Mouse (Mus musculus): Measurements from ENCODE around the gene Taf6. TPM values are rescaled to one million over a fixed set of nuclear protein-coding genes. Genes with fewer than 3 reads are reported as not detected.

Gene Taf6
- polyA plus RNA-seq, 1 experiment from 2014 or later = 109 TPM

DNA sequence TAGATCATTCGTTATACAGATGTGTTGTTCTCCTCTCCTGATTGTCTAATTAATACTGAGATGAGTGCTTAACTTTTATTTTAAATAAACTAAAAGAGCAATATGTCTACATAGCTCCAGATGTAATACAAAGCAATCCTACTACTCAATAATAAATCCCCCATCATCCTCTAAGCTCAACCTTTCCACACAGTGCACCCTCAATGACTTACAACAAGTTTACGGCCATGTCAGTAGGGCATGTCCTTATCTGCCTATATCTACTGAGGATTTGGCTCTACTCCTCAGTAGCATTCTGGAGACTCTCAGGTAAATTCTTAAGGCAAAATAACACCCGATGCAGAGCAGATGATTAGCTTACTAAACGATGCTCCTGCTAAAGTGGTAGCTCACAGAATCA, 20.6 kb upstream of the Taf6 start:
- Histone ChIP-seq H3K27ac (no peak overlapping the region), H3K36me3 (no peaks in the 10 kb centered on the region), H3K4me1 (no peaks in the 10 kb centered on the region), H3K9ac (no peak overlapping the region), H3K4me3 (replicated peaks) (no peak overlapping the region), H3K4me2 (no peak overlapping the region), H3K9me3 (replicated peaks) (peaks cover 6% of the 10 kb centered on the region), H3K27me3 (no peaks in the 10 kb centered on the region)
- WGBS = 76% methylated on average over 4 of the region's 4 CpGs
- no peak for ATAC-seq (replicated peaks; ENCODE audit: low FRiP score)

DNA sequence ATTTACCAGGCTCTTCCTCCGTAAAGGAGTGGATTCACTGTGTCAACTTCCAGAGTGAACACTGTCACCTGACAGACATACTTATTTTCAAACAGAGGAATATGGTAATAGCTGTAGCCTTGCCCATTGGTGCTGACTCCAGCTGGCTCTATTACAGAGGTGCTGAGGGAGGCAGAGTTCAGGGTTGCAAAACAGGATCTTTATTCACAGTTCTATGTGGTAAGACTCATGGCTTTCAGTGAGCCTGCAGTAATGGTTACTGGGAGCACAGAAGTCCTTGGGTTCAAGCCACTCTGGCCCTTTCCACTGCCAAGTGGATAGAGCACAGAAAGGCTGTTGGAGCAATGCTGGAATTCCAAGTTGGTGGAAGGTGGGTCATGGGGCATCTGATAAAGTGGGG, 20.0 kb upstream of the Taf6 start:
- Histone ChIP-seq H3K27me3 (no peaks in the 10 kb centered on the region), H3K9ac (no peak overlapping the region), H3K4me3 (replicated peaks) (no peak overlapping the region), H3K9me3 (replicated peaks) (peaks cover 6% of the 10 kb centered on the region), H3K4me2 (no peak overlapping the region), H3K4me1 (no peaks in the 10 kb centered on the region), H3K36me3 (no peaks in the 10 kb centered on the region), H3K27ac (no peak overlapping the region)
- WGBS = 86% methylated on average over 1 of the region's 1 CpGs
- ATAC-seq (replicated peaks; ENCODE audit: low FRiP score) = no peak

- Histone ChIP-seq H3K4me1 (no peaks in the 10 kb centered on the region), H3K4me3 (replicated peaks) (no peak overlapping the region), H3K27me3 (no peaks in the 10 kb centered on the region), H3K36me3 (no peaks in the 10 kb centered on the region), H3K27ac (no peak overlapping the region), H3K4me2 (no peak overlapping the region), H3K9ac (no peak overlapping the region), H3K9me3 (replicated peaks) (peaks cover 6% of the 10 kb centered on the region)
- no peak for ATAC-seq (replicated peaks; ENCODE audit: low FRiP score)
- WGBS = 88% methylated on average over 3 of the region's 3 CpGs
These were observed 14.8 kb upstream of the Taf6 start for GRCm38 (mm10) chr5:138202086-138202485.

DNA sequence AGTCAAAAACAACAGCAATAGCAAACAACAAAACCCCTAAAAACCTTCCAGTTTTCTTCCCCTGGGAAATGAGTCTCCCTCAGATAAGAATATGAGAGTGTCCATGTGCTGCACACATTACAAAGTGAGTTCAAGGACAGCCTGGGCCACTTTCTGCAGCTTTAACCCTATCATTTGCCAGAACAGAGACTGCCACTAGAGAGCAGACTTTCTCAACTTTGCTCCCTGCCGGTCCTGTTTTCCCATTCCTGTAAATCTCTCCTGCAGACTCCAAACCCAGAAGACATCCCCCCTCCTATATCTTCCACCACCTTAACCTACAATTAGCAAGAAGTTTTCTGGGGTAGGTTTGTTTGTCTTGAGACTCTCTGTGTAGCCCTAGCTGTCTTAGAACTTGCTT, 12.3 kb upstream of the Taf6 start:
- H3K9ac ChIP-seq = no peak overlapping the region
- no peak overlapping the region for H3K27ac ChIP-seq
- 12% methylated on average over 1 of the region's 1 CpGs for WGBS
- H3K9me3 ChIP-seq (replicated peaks) = peaks cover 3% of the 10 kb centered on the region; the same call in 1 of the 2 replicates
- no peak overlapping the region for H3K4me3 ChIP-seq (replicated peaks)
- no peak overlapping the region for H3K4me2 ChIP-seq
- H3K4me1 ChIP-seq = peaks cover 10% of the 10 kb centered on the region
- H3K36me3 ChIP-seq = no peaks in the 10 kb centered on the region
- ATAC-seq (replicated peaks; ENCODE audit: low FRiP score) = no peak
- H3K27me3 ChIP-seq = no peaks in the 10 kb centered on the region

GRCm38 (mm10) chr5:138195463-138195862, 8.2 kb upstream of the Taf6 start:
- Histone ChIP-seq H3K36me3 (peaks cover 22% of the 10 kb centered on the region), H3K9ac (no peak overlapping the region; the same call in 1 of the 2 replicates), H3K9me3 (replicated peaks) (no peaks in the 10 kb centered on the region), H3K4me1 (peaks cover 10% of the 10 kb centered on the region), H3K4me2 (peak overlapping the region; percentile 94), H3K27ac (0 out of 2 replicates have a peak overlapping the region, but pooled peaks have one; percentile 82), H3K4me3 (replicated peaks) (peak overlapping the region; percentile 62), H3K27me3 (no peaks in the 10 kb centered on the region)
- no peak for ATAC-seq (replicated peaks; ENCODE audit: low FRiP score)
- 68% methylated on average over 7 of the region's 7 CpGs for WGBS

- under 1% methylated on average over 29 of the region's 29 CpGs for WGBS
- H3K27me3 ChIP-seq = no peaks in the 10 kb centered on the region
- peak overlapping the region; percentile 70 for H3K9ac ChIP-seq
- H3K9me3 ChIP-seq (replicated peaks) = no peaks in the 10 kb centered on the region
- H3K36me3 ChIP-seq = peaks cover 28% of the 10 kb centered on the region
- peak overlapping the region; percentile 82 for H3K27ac ChIP-seq
- peaks cover 10% of the 10 kb centered on the region for H3K4me1 ChIP-seq
- ATAC-seq (replicated peaks; ENCODE audit: low FRiP score) = peak; percentile 74
- peak overlapping the region; percentile 62 for H3K4me3 ChIP-seq (replicated peaks)
- peak overlapping the region; percentile 94 for H3K4me2 ChIP-seq
These were observed 7.6 kb upstream of the Taf6 start for GRCm38 (mm10) chr5:138194755-138195345.

GRCm38 (mm10) chr5:138193771-138194727, 6.8 kb upstream of the Taf6 start, which contains the start of gene Mblac1:
Gene Mblac1 (plus strand): TSS chr5:138194314.
- Histone ChIP-seq H3K4me1 (peaks cover 10% of the 10 kb centered on the region), H3K9me3 (replicated peaks) (no peaks in the 10 kb centered on the region), H3K4me3 (replicated peaks) (peak within 1 kb of the TSS; percentile 62), H3K9ac (peak within 1 kb of the TSS; percentile 70), H3K27ac (peak within 1 kb of the TSS; percentile 82), H3K4me2 (peak within 1 kb of the TSS; percentile 94), H3K27me3 (no peaks in the 10 kb centered on the region), H3K36me3 (peaks cover 34% of the 10 kb centered on the region)
- peak; percentile 90 for ATAC-seq (replicated peaks; ENCODE audit: low FRiP score)
- 7% methylated on average over 54 of the region's 54 CpGs for WGBS

GRCm38 (mm10) chr5:138187661-138188306, 533 bp upstream of the Taf6 start:
- H3K4me1 ChIP-seq = peaks cover 15% of the 10 kb centered on the region
- no peaks in the 10 kb centered on the region for H3K9me3 ChIP-seq (replicated peaks)
- peak; percentile 86 for ATAC-seq (replicated peaks; ENCODE audit: low FRiP score)

GRCm38 (mm10) chr5:138173217-138173616, 14.0 kb downstream of the Taf6 start:
- Histone ChIP-seq H3K27ac (no peak overlapping the region; the same call in 1 of the 2 replicates), H3K4me1 (peaks cover 27% of the 10 kb centered on the region), H3K4me2 (peak overlapping the region; percentile 78), H3K27me3 (no peaks in the 10 kb centered on the region), H3K9ac (no peak overlapping the region), H3K4me3 (replicated peaks) (peak overlapping the region; percentile 72), H3K9me3 (replicated peaks) (no peaks in the 10 kb centered on the region), H3K36me3 (peaks cover 65% of the 10 kb centered on the region)
- WGBS = 74% methylated on average over 3 of the region's 3 CpGs
- ATAC-seq (replicated peaks; ENCODE audit: low FRiP score) = no peak

More at GRCm38 (mm10) chr5:138187661-138188306, 533 bp upstream of the Taf6 start:
- peak overlapping the region; percentile 83 for H3K9ac ChIP-seq
- H3K36me3 ChIP-seq = peaks cover 54% of the 10 kb centered on the region
- H3K4me3 ChIP-seq (replicated peaks) = peak overlapping the region; percentile 87
- H3K27me3 ChIP-seq = no peaks in the 10 kb centered on the region
- WGBS = 1% methylated on average over 10 of the region's 10 CpGs
- peak overlapping the region; percentile 84 for H3K27ac ChIP-seq
- peak overlapping the region; percentile 79 for H3K4me2 ChIP-seq

GRCm38 (mm10) chr5:138171695-138172491, 15.4 kb downstream of the Taf6 start, which contains the start of the genes Ap4m1 and Mcm7:
Gene Ap4m1 (plus strand): TSS chr5:138172002.
Gene Mcm7 (minus strand): TSS chr5:138172422.
- H3K9me3 ChIP-seq (replicated peaks) = no peaks in the 10 kb centered on the region

DNA sequence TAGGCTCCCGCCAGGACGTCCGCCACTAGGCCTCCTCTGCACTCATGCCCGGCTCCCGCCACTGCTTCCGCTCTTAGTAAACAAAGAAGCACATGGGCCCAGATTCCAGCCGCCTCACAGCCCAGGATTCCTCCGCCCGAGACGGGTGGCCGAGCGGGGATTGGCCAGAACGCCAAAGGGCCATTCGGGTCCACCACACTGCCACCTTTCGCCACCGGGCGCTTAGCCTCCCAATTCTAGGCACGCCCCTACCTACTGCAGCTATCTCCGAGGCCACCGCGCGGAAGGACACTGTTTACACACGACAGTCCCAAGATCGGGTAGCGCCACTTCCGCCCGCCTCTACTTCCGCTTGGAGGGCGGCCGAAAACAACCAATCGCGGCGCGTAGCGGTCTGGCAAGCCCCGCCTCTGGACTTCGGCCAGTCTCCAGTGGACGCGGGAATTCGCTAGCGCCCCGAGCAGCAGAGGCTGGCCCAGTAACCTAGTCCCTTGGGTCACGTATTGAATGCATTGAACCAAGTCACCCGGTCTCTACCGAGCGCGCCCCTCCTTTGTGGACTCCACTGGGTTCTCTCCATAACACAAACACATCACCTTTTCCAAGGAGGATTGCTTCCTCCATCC, 16.2 kb downstream of the Taf6 start:
- H3K4me1 ChIP-seq = peaks cover 30% of the 10 kb centered on the region
- ATAC-seq (replicated peaks; ENCODE audit: low FRiP score) = peak; percentile 91
- under 1% methylated on average over 47 of the region's 47 CpGs for WGBS

More at GRCm38 (mm10) chr5:138171695-138172491, 15.4 kb downstream of the Taf6 start, which contains the start of the genes Ap4m1 and Mcm7:
- Histone ChIP-seq H3K4me1 (peaks cover 30% of the 10 kb centered on the region), H3K27me3 (no peaks in the 10 kb centered on the region), H3K27ac (peak within 1 kb of the TSS; percentile 96), H3K4me3 (replicated peaks) (peak within 1 kb of the TSS; percentile 72), H3K4me2 (peak within 1 kb of the TSS; percentile 78), H3K36me3 (peaks cover 65% of the 10 kb centered on the region), H3K9ac (peak within 1 kb of the TSS; percentile 72)
- under 1% methylated on average over 54 of the region's 54 CpGs for WGBS
- ATAC-seq (replicated peaks; ENCODE audit: low FRiP score) = peak; percentile 93

More for the DNA sequence above, 16.2 kb downstream of the Taf6 start:
- peak overlapping the region; percentile 72 for H3K9ac ChIP-seq
- peaks cover 66% of the 10 kb centered on the region for H3K36me3 ChIP-seq
- no peaks in the 10 kb centered on the region for H3K27me3 ChIP-seq
- H3K9me3 ChIP-seq (replicated peaks) = no peaks in the 10 kb centered on the region
- peak overlapping the region; percentile 96 for H3K27ac ChIP-seq
- peak overlapping the region; percentile 72 for H3K4me3 ChIP-seq (replicated peaks)
- peak overlapping the region; percentile 78 for H3K4me2 ChIP-seq
